Mouse (Mus musculus) stomach, embryonic 15.5 days (tissue): ENCODE data around the gene Ugt1a2. TPM values are rescaled to one million over a fixed set of nuclear protein-coding genes. Genes with fewer than 3 reads are reported as not detected.

Experiments used
- ATAC-seq: fragments of 200-750 bp; cut with Nextera tagmentation; 2 replicates; pipeline ENCODE4 v1.8.0; 2017; ENCODE audit warnings: low read depth, moderate number of reproducible peaks, moderate TSS enrichment; ENCODE audit not compliant: insufficient read depth, low FRiP score
- H3K27ac ChIP-seq: fragments of 300-500 bp; sonication (generic); 2 replicates; pipeline ENCODE4 v1.5.1; 2015; ENCODE audit warnings: mild to moderate bottlenecking, inconsistent platforms
- H3K27me3 ChIP-seq: fragments of 300-500 bp; sonication (generic); replicated peaks from 2 replicates; pipeline ENCODE4 v1.6.1; 2015; ENCODE audit warnings: inconsistent platforms
- H3K36me3 ChIP-seq: fragments of 300-500 bp; sonication (generic); 2 replicates; pipeline ENCODE4 v1.6.1; 2015; ENCODE audit warnings: inconsistent platforms
- H3K4me1 ChIP-seq: fragments of 300-500 bp; sonication (generic); 2 replicates; pipeline ENCODE4 v1.6.1; 2015; ENCODE audit warnings: inconsistent platforms
- H3K4me2 ChIP-seq: fragments of 300-500 bp; sonication (generic); 2 replicates; pipeline ENCODE4 v1.6.1; 2015; ENCODE audit warnings: mild to moderate bottlenecking, inconsistent platforms
- H3K4me3 ChIP-seq: fragments of 300-500 bp; sonication (generic); replicated peaks from 2 replicates; pipeline ENCODE4 v1.5.1; 2015; ENCODE audit warnings: inconsistent platforms
- H3K9ac ChIP-seq: fragments of 300-500 bp; sonication (generic); 2 replicates; pipeline ENCODE4 v1.6.1; 2015; ENCODE audit warnings: inconsistent platforms
- H3K9me3 ChIP-seq: fragments of 300-500 bp; sonication (generic); 2 replicates; pipeline ENCODE4 v1.6.1; 2016; ENCODE audit warnings: inconsistent platforms
- WGBS: fragments of 180-500 bp; shearing (Covaris S2); methylation state at CpG from one replicate; pipeline ENCODE4 v1.1.7; 2015; 5-methylcytosine and 5-hydroxymethylcytosine counted together
- polyA plus RNA-seq: library from polyadenylated mRNA; unstranded; fragments of >200 nt; fragmentation: Nextera tagmentation; extraction: Ambion mirVana; gene quantifications from 2 replicates; pipeline ENCODE4 v1.2.1, GENCODE M21; 2015

Ugt1a2 gene
- polyA plus RNA-seq, 1 experiment from 2014 or later = 0.23 TPM

DNA sequence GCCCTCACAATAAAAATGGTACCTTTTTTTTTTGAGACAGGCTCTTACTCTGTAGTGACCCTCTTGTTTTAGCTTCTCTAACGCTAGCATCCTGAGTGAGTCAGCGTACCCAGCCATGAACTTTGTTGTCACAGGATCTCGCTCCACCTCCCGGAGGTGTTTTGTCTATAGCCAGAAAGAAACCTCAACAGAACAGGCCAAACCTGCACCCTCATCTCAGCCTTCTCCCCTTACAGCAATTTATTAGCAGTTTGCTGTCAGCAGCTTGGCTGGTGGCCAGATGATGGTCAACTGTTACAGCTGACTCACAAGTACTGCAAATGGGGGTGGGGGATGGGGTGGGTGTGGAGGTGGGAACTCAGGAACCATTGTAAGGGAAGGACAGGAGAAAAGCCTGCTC lies 61.9 kb downstream of the Ugt1a2 start:
- ATAC-seq = peak; percentile 8; the same call in 1 of the 2 replicates
- Histone ChIP-seq H3K9me3 (no peaks in the 10 kb centered on the region), H3K4me3 (no peak overlapping the region), H3K4me2 (no peak overlapping the region), H3K36me3 (peaks cover 68% of the 10 kb centered on the region), H3K27ac (0 out of 2 replicates have a peak overlapping the region, but pooled peaks have one; percentile 1), H3K9ac (no peak overlapping the region), H3K27me3 (no peaks in the 10 kb centered on the region), H3K4me1 (peaks cover 11% of the 10 kb centered on the region)
- 54% methylated on average over 4 of the region's 4 CpGs for WGBS

GRCm38 (mm10) chr1:88262961-88263360 lies 62.6 kb downstream of the Ugt1a2 start:
- Histone ChIP-seq H3K4me1 (peaks cover 11% of the 10 kb centered on the region), H3K4me2 (no peak overlapping the region), H3K36me3 (peaks cover 75% of the 10 kb centered on the region), H3K9ac (no peak overlapping the region), H3K4me3 (no peak overlapping the region), H3K27ac (no peak overlapping the region), H3K9me3 (no peaks in the 10 kb centered on the region), H3K27me3 (no peaks in the 10 kb centered on the region)
- 70% methylated on average over 6 of the region's 6 CpGs for WGBS
- no peak for ATAC-seq

DNA sequence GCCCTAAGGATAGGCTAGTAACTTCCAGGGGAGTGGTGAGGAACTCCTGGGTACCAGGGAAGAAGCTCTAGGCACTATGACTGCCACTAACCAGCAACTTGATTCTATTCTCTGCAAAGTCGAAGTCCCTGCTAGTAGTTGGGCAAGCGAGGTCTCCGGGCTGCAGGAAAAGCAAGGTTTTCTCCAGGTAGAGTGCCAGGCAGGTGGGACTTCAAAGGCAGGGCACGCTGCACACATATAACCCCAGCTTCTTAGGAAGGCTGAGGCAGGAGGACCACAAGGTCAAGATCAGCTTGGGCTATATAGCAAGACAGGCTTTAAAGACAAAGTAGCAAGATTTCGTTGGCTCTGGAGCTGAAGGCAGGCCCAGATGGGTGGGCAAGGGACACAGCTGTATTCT lies 63.4 kb downstream of the Ugt1a2 start:
- Histone ChIP-seq H3K27ac (no peak overlapping the region), H3K9me3 (no peaks in the 10 kb centered on the region), H3K9ac (no peak overlapping the region), H3K4me2 (no peak overlapping the region), H3K4me1 (peaks cover 11% of the 10 kb centered on the region), H3K27me3 (no peaks in the 10 kb centered on the region), H3K36me3 (peaks cover 83% of the 10 kb centered on the region), H3K4me3 (no peak overlapping the region)
- ATAC-seq = no peak
- 91% methylated on average over 5 of the region's 5 CpGs for WGBS

- Histone ChIP-seq H3K4me2 (no peak overlapping the region), H3K27me3 (no peaks in the 10 kb centered on the region), H3K9me3 (no peaks in the 10 kb centered on the region), H3K36me3 (peaks cover 89% of the 10 kb centered on the region), H3K9ac (no peak overlapping the region), H3K4me1 (peaks cover 11% of the 10 kb centered on the region), H3K27ac (no peak overlapping the region), H3K4me3 (no peak overlapping the region)
- no peak for ATAC-seq
- WGBS = 85% methylated on average over 7 of the region's 7 CpGs
Observed at GRCm38 (mm10) chr1:88264237-88264868, 64.0 kb downstream of the Ugt1a2 start.

- H3K4me1 ChIP-seq = peaks cover 11% of the 10 kb centered on the region
- no peak overlapping the region for H3K4me2 ChIP-seq
- no peak overlapping the region for H3K27ac ChIP-seq
- H3K36me3 ChIP-seq = peaks cover 94% of the 10 kb centered on the region
- 79% methylated on average over 4 of the region's 4 CpGs for WGBS
- no peak overlapping the region for H3K9ac ChIP-seq
- no peak overlapping the region for H3K4me3 ChIP-seq
- H3K9me3 ChIP-seq = no peaks in the 10 kb centered on the region
- no peaks in the 10 kb centered on the region for H3K27me3 ChIP-seq
- no peak for ATAC-seq
Observed at GRCm38 (mm10) chr1:88264869-88265240, 64.5 kb downstream of the Ugt1a2 start.

DNA sequence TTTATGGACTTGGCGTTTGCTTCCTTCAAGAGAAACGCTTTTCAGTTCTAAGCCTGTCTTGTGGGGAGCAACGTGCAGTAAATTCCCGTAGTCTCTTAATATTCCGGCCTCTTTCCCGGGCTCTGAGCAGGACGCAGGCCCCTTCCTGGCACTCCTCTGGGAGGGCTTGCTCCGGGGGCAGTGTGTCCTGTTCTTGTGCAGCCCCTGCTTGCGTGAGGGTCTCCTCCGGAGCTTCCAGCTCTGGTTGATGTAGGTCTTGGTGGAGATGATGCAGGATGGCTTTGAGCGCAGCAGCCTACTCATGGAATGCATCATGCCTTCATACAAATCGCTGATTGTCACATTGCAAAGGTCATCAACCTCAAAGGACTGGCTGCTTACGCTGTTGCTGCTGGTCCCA lies 65.7 kb downstream of the Ugt1a2 start:
- H3K4me1 ChIP-seq = peaks cover 11% of the 10 kb centered on the region
- H3K9ac ChIP-seq = no peak overlapping the region
- no peak for ATAC-seq
- no peak overlapping the region for H3K27ac ChIP-seq
- H3K27me3 ChIP-seq = no peaks in the 10 kb centered on the region
- H3K36me3 ChIP-seq = peaks cover 85% of the 10 kb centered on the region
- WGBS = 88% methylated on average over 13 of the region's 13 CpGs
- H3K4me3 ChIP-seq = no peak overlapping the region
- no peak overlapping the region for H3K4me2 ChIP-seq
- no peaks in the 10 kb centered on the region for H3K9me3 ChIP-seq

- Histone ChIP-seq H3K9me3 (no peaks in the 10 kb centered on the region), H3K4me1 (0 out of 2 replicates have a peak, but pooled peaks cover under 1% of the 10 kb centered on the region), H3K27me3 (no peaks in the 10 kb centered on the region), H3K4me3 (no peak overlapping the region), H3K36me3 (peaks cover 84% of the 10 kb centered on the region), H3K4me2 (no peak overlapping the region), H3K27ac (no peak overlapping the region), H3K9ac (no peak overlapping the region)
- WGBS = 91% methylated on average over 6 of the region's 6 CpGs
- ATAC-seq = 0 out of 2 replicates have a peak, but pooled peaks have one; percentile 1
Observed at GRCm38 (mm10) chr1:88267489-88267888, 67.1 kb downstream of the Ugt1a2 start.

- no peaks in the 10 kb centered on the region for H3K27me3 ChIP-seq
- H3K4me2 ChIP-seq = no peak overlapping the region
- H3K27ac ChIP-seq = no peak overlapping the region
- 83% methylated on average over 6 of the region's 6 CpGs for WGBS
- peaks cover 85% of the 10 kb centered on the region for H3K36me3 ChIP-seq
- ATAC-seq = no peak
- no peak overlapping the region for H3K4me3 ChIP-seq
- H3K4me1 ChIP-seq = no peaks in the 10 kb centered on the region
- no peaks in the 10 kb centered on the region for H3K9me3 ChIP-seq
- H3K9ac ChIP-seq = no peak overlapping the region
Observed at GRCm38 (mm10) chr1:88268070-88268469, 67.7 kb downstream of the Ugt1a2 start.

Other genes starting within 250 kb of the Ugt1a2 start
- 29.2 and 33.5 TPM in 2 replicates for gene Usp40, start 192.1 kb upstream of the Ugt1a2 start, polyA plus RNA-seq
- gene Ugt1a10, start 145.2 kb upstream of the Ugt1a2 start, polyA plus RNA-seq = 0.28 TPM in 1 of 2 replicates, not detected in the other
- gene Ugt1a9, start 129.8 kb upstream of the Ugt1a2 start, polyA plus RNA-seq = 1.7 and 1.8 TPM in 2 replicates
- not detected in 2 replicates for gene Ugt1a8, start 112.8 kb upstream of the Ugt1a2 start, polyA plus RNA-seq
- gene Ugt1a7c, start 105.5 kb upstream of the Ugt1a2 start, polyA plus RNA-seq = 12.5 and 19.6 TPM in 2 replicates
- gene Ugt1a6b, start 97.3 kb upstream of the Ugt1a2 start, polyA plus RNA-seq = 2.6 and 3.9 TPM in 2 replicates
- gene Ugt1a6a, start 65.8 kb upstream of the Ugt1a2 start, polyA plus RNA-seq = 29.2 and 29.4 TPM in 2 replicates
- not detected in 2 replicates for gene Ugt1a5, start 34.6 kb upstream of the Ugt1a2 start, polyA plus RNA-seq
- gene Dnajb3, start 5.2 kb downstream of the Ugt1a2 start, polyA plus RNA-seq = 8.4 and 10.1 TPM in 2 replicates
- gene Ugt1a1, start 11.4 kb downstream of the Ugt1a2 start, polyA plus RNA-seq = 5.3 and 7.1 TPM in 2 replicates
- gene Mroh2a, start 26.4 kb downstream of the Ugt1a2 start, polyA plus RNA-seq = 0.94 and 1.2 TPM in 2 replicates
- 162 and 176 TPM in 2 replicates for gene Hjurp, start 77.0 kb downstream of the Ugt1a2 start, polyA plus RNA-seq
- not detected in 2 replicates for gene Trpm8, start 77.1 kb downstream of the Ugt1a2 start, polyA plus RNA-seq
- gene Spp2, start 206.4 kb downstream of the Ugt1a2 start, polyA plus RNA-seq = 10.1 and 21.7 TPM in 2 replicates